Mouse (Mus musculus) embryonic fibroblast, embryonic 13.5 days (primary cell): ENCODE measurements around the gene Rasa2. TPM values are rescaled to one million over a fixed set of nuclear protein-coding genes. Genes with fewer than 3 reads are reported as not detected.
A peak's percentile ranks its signal among the peaks of the same experiment; 100 is the strongest.
"Not testable (repeated sequence)": the region's sequence is repeated elsewhere in the genome, so short reads cannot be mapped to it uniquely, and the experiment has no call there.

Source experiments
- H3K27ac ChIP-seq: 2 replicates; pipeline ENCODE4 v1.5.1; 2012; ENCODE audit warnings: low read length, control low read depth, inconsistent platforms; ENCODE audit not compliant: insufficient read depth
- H3K4me1 ChIP-seq: 2 replicates; pipeline ENCODE4 v1.6.1; 2011; ENCODE audit warnings: low read length; ENCODE audit not compliant: control insufficient read depth, insufficient read depth
- H3K4me3 ChIP-seq: 2 replicates; pipeline ENCODE4 v1.5.1; 2011; ENCODE audit warnings: mild to moderate bottlenecking, control low read depth, low read length; ENCODE audit not compliant: insufficient read depth
- CTCF ChIP-seq: IDR thresholded peaks from 2 replicates; pipeline ENCODE4 v1.5.1; 2011; ENCODE audit warnings: mild to moderate bottlenecking, control low read depth, low read length, moderate library complexity, borderline replicate concordance; ENCODE audit not compliant: insufficient read depth
- POLR2A ChIP-seq: IDR thresholded peaks from 2 replicates; pipeline ENCODE4 v1.6.1; 2011; ENCODE audit warnings: low read depth, mild to moderate bottlenecking, control low read depth, low read length, moderate library complexity
- polyA plus RNA-seq: library from polyadenylated mRNA; stranded (reverse); fragments of >200 nt; gene quantifications from 2 replicates; pipeline ENCODE4 v1.2.4, GENCODE M21; 2011; ENCODE audit warnings: low read depth; ENCODE audit not compliant: missing spikeins, insufficient read length

Rasa2 gene
- polyA plus RNA-seq = 23.1 and 26.2 TPM in 2 replicates

DNA sequence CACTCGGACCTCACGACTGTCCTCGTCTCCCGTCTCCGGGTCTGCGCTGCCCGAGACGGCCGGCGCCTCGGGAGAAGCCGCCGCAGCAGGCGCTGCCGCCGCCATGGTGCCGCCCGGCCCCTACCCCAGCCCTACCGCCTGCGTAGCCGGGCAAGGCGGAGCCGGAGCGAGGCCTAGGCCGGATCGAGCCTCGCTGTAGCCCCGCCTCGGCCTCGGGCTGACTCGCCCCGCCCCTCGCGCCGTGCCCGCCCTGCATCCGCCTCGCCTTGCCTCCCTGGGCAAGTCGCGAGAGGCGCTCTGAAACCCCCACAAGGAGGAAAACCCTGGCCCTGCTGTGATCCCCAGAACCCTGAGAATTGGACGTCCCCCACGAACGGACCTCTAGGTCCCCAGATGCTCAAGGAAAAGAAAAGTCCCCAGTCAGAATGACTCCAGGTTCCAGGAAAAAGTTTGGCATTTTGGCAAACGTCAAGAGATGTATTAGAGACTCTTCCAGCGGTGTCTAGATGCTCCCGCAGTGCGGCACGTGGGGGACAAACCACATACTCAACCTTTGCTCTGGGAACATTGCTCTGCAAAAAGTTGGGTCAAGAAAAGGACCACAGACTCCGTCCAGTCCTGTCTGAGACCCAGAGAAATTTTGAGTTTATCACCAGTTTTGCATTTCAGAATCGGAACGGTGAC, at the start of gene Rasa2:
TSS of gene Rasa2 (minus strand) at position 229 of the 684 bp plus-strand sequence.
- TF ChIP-seq CTCF (no peak), POLR2A (peak; percentile 88)
- peak within 1 kb of the TSS; percentile 71 for H3K4me3 ChIP-seq
- peaks cover 13% of the 10 kb centered on the region for H3K4me1 ChIP-seq
- H3K27ac ChIP-seq = no peak within 1 kb of the TSS

DNA sequence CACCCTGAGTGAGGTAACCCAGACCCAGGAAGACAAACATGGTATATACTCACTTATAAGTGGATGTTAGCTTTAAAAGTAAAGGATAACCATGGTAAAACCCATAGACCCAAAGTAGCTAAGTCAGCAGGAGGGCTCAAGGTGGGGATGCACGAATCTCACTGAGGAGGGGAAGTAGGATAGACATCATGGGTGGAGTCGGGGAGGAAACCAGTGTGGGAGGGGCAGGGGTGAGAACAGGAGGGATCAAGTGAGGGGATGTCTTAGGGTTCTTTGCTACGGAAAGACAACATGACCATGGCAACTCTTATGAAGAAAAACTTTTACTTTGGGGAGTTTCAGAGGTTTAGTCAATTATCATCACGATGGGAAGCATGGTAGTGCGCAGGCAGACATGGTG, 47.2 kb upstream of the Rasa2 start:
- no peaks in the 10 kb centered on the region for H3K4me1 ChIP-seq
- H3K27ac ChIP-seq = no peak overlapping the region
- H3K4me3 ChIP-seq = no peak overlapping the region
- TF ChIP-seq CTCF (no peak), POLR2A (no peak)

DNA sequence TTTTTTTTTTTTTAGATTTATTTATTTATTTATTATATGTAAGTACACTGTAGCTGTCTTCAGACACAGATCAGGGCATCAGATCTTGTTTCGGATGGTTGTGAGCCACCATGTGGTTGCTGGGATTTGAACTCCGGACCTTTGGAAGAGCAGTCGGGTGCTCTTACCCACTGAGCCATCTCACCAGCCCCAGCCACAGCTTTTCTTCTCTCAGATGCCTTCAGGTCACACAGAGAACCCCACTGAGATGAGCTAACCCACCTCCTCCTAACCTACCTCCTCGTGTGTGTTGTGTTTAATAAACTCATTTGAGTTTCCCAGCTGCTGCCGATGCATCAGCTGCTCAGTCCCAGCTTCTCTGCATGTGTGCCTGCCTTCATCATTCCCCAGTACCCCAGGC, 46.3 kb upstream of the Rasa2 start:
- not testable (repeated sequence) for H3K27ac ChIP-seq, H3K4me3 ChIP-seq, H3K4me1 ChIP-seq

DNA sequence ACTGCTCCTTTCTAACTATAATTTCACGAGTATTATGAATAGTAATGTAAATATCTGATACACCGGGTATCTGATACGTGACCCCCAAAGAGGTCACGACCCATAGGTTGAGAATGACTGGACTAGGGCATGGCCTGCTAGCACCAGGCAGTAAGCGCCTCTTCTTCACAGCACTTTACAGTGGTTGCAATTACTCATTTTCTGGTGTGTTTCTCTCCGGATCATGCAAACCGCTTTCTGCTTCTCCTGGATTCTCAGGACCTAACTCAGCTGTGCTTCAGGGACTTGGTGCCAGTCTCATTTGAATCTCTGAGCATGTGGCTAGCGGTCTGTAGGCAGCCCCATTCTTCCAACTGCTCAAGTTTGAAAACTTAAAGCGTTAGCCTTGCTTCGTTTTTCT, 45.3 kb upstream of the Rasa2 start:
- H3K4me3 ChIP-seq = no peak overlapping the region
- H3K27ac ChIP-seq = no peak overlapping the region
- no peaks in the 10 kb centered on the region for H3K4me1 ChIP-seq
- TF ChIP-seq POLR2A (no peak), CTCF (no peak)

DNA sequence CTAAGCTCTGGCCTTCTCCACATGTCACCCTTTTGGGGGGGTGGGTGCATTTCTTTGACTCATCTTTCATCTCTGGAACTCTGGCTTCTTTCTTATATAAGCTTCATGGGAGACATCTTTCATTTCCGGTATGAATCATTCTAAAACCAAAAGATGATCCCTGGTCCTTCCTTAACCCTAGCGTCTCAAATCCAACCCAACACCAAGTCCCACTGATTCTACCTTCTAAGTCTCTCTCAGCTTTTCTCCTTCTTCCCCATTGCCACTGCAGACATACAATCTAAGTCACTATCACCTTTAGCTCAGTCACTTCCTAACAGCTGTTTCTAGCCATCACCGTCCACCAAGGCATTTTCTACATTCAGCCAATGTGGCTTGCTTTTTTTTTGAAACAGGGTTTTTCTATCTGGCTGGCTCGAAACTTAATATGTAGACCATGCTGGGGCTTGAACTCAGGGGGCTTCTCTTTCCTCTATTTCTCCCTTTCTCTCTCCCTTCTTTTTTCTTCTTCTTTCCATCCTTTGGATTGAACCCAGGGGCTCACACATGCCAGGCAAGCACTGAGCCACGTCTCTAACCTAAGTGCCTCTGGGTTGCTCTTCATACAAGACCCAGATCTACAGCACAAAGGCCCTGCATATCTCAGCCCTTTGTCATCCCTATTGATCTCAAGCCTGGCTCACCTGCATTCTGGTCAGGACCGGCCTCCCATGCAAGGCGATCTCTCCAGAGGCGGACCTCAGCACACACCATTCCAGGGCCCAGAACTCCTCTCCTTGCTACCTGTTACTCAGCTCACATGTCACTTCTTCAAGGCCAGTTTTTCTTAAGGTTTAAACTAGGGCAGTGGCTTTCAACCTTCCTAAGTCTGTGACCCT, 44.6 kb upstream of the Rasa2 start:
- no peak for TF ChIP-seq POLR2A
- no peak for TF ChIP-seq CTCF
- Histone ChIP-seq H3K4me3 (no peak overlapping the region), H3K27ac (no peak overlapping the region), H3K4me1 (no peaks in the 10 kb centered on the region)

DNA sequence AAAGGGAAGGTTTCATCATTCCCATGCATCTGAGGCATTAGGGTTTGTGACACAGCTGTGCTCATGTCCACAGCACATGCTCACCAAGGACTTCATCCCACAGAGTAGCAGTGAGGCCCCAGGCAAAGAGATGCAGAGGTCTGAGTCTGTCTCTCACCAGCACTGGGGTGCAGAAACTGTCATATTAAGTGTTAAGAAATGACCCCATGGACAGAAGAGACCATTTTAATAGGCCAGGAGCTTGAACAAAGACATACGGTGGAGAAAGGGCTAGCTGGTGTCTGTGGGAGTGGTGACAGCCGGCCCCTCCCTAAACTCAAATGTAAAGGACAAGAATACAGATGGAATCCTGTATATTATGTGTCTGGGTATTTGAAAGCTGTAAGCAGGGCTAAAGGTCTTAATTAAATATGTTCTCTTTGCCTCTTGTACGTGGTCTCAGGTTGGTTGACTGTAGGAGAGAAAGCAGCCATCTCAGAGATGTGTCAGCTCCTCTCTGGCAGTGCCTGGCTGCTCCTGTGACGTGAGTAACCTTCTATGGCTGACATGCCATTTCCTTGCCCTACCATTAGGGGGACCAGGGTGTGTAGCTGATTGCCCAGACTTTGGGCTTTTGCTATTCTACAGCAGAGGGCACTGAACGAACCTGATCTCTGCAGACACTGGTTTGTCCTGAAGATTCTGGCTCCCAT, 43.8 kb upstream of the Rasa2 start:
- no peak overlapping the region for H3K27ac ChIP-seq
- no peaks in the 10 kb centered on the region for H3K4me1 ChIP-seq
- TF ChIP-seq CTCF (peak; percentile 69; the same call in 1 of the 2 replicates), POLR2A (no peak)
- H3K4me3 ChIP-seq = no peak overlapping the region

DNA sequence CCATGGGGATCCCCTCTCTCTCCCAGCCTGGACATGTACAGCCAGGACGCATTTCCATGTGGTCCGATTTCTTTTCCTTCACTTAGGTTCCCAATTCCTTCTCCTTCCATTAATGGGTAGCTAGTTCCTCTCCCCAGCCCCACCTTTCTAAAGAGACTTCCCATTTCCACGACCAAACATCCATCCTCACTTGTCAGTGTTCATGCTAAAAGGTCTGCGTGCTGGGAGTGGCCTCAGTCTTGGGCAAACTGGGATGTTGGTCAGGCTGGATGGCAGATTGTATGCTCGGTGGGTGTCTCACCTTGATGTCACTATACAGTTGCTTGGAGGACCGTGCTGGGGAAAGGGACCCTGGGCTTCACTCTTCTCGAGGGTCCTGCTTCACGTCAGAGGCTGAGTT, 42.9 kb upstream of the Rasa2 start:
- H3K4me1 ChIP-seq = peaks cover 2% of the 10 kb centered on the region; the same call in 1 of the 2 replicates
- H3K4me3 ChIP-seq = no peak overlapping the region
- no peak overlapping the region for H3K27ac ChIP-seq
- no peak for TF ChIP-seq CTCF
- no peak for TF ChIP-seq POLR2A

DNA sequence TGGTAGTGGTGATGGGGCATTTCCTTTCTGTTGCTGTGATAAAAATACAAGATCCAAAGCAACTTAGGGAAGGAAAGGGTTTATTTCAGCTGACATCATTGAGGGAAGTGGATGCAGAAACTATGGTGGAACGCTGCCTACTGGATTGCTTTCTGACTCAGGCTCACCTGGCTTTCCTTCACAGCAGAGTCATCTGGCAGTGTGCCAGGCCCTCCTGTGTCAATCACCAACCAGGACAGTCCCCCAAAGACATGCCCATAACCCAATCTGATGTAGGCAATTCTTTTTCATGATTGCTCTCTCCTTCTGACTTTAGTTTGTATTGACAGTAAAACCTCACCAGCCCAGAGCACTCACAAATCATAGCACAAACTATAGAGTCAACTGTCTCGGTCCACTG, 41.0 kb upstream of the Rasa2 start:
- H3K27ac ChIP-seq = no peak overlapping the region
- H3K4me3 ChIP-seq = no peak overlapping the region
- peaks cover 2% of the 10 kb centered on the region; the same call in 1 of the 2 replicates for H3K4me1 ChIP-seq
- TF ChIP-seq CTCF (no peak), POLR2A (no peak)

DNA sequence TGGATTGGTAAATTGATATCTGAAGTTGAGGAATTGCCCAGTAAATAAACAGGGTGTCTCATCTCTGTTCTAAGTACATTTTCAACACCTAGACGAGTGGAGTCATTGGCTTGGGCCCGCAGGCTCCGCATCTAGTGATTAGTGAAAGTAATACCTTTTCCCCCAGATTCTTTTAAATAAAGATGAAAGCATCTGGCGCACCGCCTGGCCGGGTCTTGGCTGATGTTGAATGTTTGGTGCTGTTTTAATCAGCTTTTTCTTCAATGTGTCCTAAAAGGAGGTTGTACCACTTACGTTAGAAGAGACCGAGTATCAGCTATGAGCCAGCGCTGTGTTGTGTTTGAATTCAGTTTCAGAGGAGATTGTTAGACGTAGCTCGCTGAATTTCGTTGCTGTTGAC, 39.8 kb upstream of the Rasa2 start:
- no peak overlapping the region for H3K4me3 ChIP-seq
- H3K27ac ChIP-seq = no peak overlapping the region
- TF ChIP-seq POLR2A = no peak
- no peak for TF ChIP-seq CTCF
- peaks cover 2% of the 10 kb centered on the region; the same call in 1 of the 2 replicates for H3K4me1 ChIP-seq
